Mouse (Mus musculus): ENCODE measurements at regions not wholly inside any gene's neighbourhood (a gene's known extent, or its start where the extent isn't known, plus 50 kb on each side); places are given as distances from the start of the nearest gene placed in this dataset.

GRCm38 (mm10) chr11:114416168-114416567 is 252.2 kb upstream of the Rpl38 start:
- Histone ChIP-seq H3K4me1 (ENCODE audit: insufficient read depth) (no peaks in the 10 kb centered on the region), H3K4me2 (no peak overlapping the region), H3K9me3 (ENCODE audit: low read depth, low read length) (no peaks in the 10 kb centered on the region), H3K9ac (no peak overlapping the region), H3K27me3 (ENCODE audit: insufficient read depth, low read length) (no peaks in the 10 kb centered on the region), H3K36me3 (ENCODE audit: insufficient read depth) (no peaks in the 10 kb centered on the region), H3K4me3 (ENCODE audit: low read depth, low read length) (no peak overlapping the region), H3K27ac (ENCODE audit: low read depth) (no peak overlapping the region)
- DNase-seq: peak; percentile 62
- no peak for TF ChIP-seq CTCF (IDR thresholded peaks at IDR 0.05; ENCODE audit: low read depth)
- WGBS: 39% methylated on average over 6 of the region's 6 CpGs
- no peak for ATAC-seq (ENCODE audit: insufficient read depth)

- Histone ChIP-seq H3K9ac (no peak overlapping the region), H3K4me1 (ENCODE audit: insufficient read depth) (no peaks in the 10 kb centered on the region), H3K27me3 (ENCODE audit: insufficient read depth, low read length) (no peaks in the 10 kb centered on the region), H3K9me3 (ENCODE audit: low read depth, low read length) (no peaks in the 10 kb centered on the region), H3K27ac (ENCODE audit: low read depth) (no peak overlapping the region), H3K36me3 (ENCODE audit: insufficient read depth) (no peaks in the 10 kb centered on the region), H3K4me2 (no peak overlapping the region), H3K4me3 (ENCODE audit: low read depth, low read length) (no peak overlapping the region)
- ATAC-seq (ENCODE audit: insufficient read depth): no peak
- 29% methylated on average over 4 of the region's 4 CpGs for WGBS
- no peak for TF ChIP-seq CTCF (IDR thresholded peaks at IDR 0.05; ENCODE audit: low read depth)
- DNase-seq: no peak
Measured at GRCm38 (mm10) chr11:114404401-114404800, 263.9 kb upstream of the Rpl38 start.

DNA sequence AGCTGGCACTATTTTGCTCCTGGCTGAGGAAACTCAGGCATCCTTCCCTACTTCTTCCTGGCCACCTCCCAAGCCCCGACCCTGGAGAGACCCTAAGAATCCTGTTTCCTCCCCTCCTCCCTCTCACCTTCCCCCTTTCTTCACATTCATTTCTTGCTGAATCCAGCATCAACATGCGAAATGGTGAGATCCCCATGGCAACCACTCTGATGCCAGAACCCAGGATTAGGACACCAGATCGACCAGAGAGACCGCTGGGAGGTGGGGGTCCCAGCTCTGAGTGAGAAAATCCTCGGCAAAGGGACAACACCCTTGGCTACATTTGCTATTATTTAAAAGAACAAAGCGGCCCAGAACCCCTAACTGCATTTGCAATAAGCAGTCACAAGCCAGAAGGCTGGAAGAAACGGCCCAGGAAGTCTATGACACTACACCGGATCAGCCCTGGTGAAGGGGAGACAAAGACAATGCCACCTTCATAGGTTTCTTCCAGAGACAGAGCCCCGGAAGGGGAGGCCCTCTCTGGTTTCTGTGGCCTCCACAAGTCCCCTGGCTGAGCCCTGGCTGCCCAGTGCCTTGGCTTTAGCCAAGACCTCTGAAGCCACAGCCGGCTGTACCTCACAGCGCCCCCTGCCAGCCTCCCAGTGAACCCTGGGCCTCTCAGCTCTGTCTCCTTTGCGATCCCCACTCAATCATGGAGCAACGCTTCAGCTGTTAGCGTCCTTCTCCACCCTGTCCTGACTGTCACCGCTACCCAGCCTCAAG is 265.6 kb upstream of the Rpl38 start:
- Histone ChIP-seq H3K27ac (ENCODE audit: low read depth) (no peak overlapping the region), H3K4me2 (no peak overlapping the region), H3K4me1 (ENCODE audit: insufficient read depth) (no peaks in the 10 kb centered on the region), H3K27me3 (ENCODE audit: insufficient read depth, low read length) (no peaks in the 10 kb centered on the region), H3K9ac (no peak overlapping the region), H3K9me3 (ENCODE audit: low read depth, low read length) (no peaks in the 10 kb centered on the region), H3K36me3 (ENCODE audit: insufficient read depth) (no peaks in the 10 kb centered on the region), H3K4me3 (ENCODE audit: low read depth, low read length) (no peak overlapping the region)
- 34% methylated on average over 15 of the region's 15 CpGs for WGBS
- peak; percentile 57 for DNase-seq
- ATAC-seq (ENCODE audit: insufficient read depth): no peak; the same call in 1 of the 2 replicates
- TF ChIP-seq CTCF (IDR thresholded peaks at IDR 0.05; ENCODE audit: low read depth): peak; percentile 53

GRCm38 (mm10) chr11:114400701-114401100 is 267.6 kb upstream of the Rpl38 start:
- H3K4me2 ChIP-seq: no peak overlapping the region
- H3K9ac ChIP-seq: no peak overlapping the region
- DNase-seq: peak; percentile 34
- H3K27me3 ChIP-seq (ENCODE audit: insufficient read depth, low read length): no peaks in the 10 kb centered on the region; the same call in 1 of the 2 replicates
- peak; percentile 64 for TF ChIP-seq CTCF (IDR thresholded peaks at IDR 0.05; ENCODE audit: low read depth)
- no peaks in the 10 kb centered on the region for H3K9me3 ChIP-seq (ENCODE audit: low read depth, low read length)
- no peaks in the 10 kb centered on the region for H3K36me3 ChIP-seq (ENCODE audit: insufficient read depth)
- no peak for ATAC-seq (ENCODE audit: insufficient read depth)
- no peak overlapping the region for H3K27ac ChIP-seq (ENCODE audit: low read depth)
- no peak overlapping the region for H3K4me3 ChIP-seq (ENCODE audit: low read depth, low read length)
- H3K4me1 ChIP-seq (ENCODE audit: insufficient read depth): no peaks in the 10 kb centered on the region
- 61% methylated on average over 5 of the region's 5 CpGs for WGBS

GRCm38 (mm10) chr11:114392161-114392560 is 276.2 kb upstream of the Rpl38 start:
- H3K27me3 ChIP-seq (ENCODE audit: insufficient read depth, low read length): peaks cover 5% of the 10 kb centered on the region
- no peak for ATAC-seq (ENCODE audit: insufficient read depth)
- TF ChIP-seq CTCF (IDR thresholded peaks at IDR 0.05; ENCODE audit: low read depth): no peak

GRCm38 (mm10) chr11:114391553-114391952 is 276.8 kb upstream of the Rpl38 start:
- no peak for DNase-seq
- Histone ChIP-seq H3K27me3 (ENCODE audit: insufficient read depth, low read length) (peaks cover 5% of the 10 kb centered on the region), H3K4me1 (ENCODE audit: insufficient read depth) (no peaks in the 10 kb centered on the region), H3K4me3 (ENCODE audit: low read depth, low read length) (no peak overlapping the region), H3K9me3 (ENCODE audit: low read depth, low read length) (no peaks in the 10 kb centered on the region), H3K4me2 (no peak overlapping the region), H3K36me3 (ENCODE audit: insufficient read depth) (no peaks in the 10 kb centered on the region), H3K27ac (ENCODE audit: low read depth) (no peak overlapping the region), H3K9ac (no peak overlapping the region)
- 46% methylated on average over 6 of the region's 6 CpGs for WGBS
- ATAC-seq (ENCODE audit: insufficient read depth): no peak
- TF ChIP-seq CTCF (IDR thresholded peaks at IDR 0.05; ENCODE audit: low read depth): no peak

More at GRCm38 (mm10) chr11:114392161-114392560, 276.2 kb upstream of the Rpl38 start:
- Histone ChIP-seq H3K9ac (no peak overlapping the region), H3K27ac (ENCODE audit: low read depth) (no peak overlapping the region), H3K4me1 (ENCODE audit: insufficient read depth) (no peaks in the 10 kb centered on the region), H3K36me3 (ENCODE audit: insufficient read depth) (no peaks in the 10 kb centered on the region), H3K4me3 (ENCODE audit: low read depth, low read length) (no peak overlapping the region), H3K9me3 (ENCODE audit: low read depth, low read length) (no peaks in the 10 kb centered on the region), H3K4me2 (no peak overlapping the region)
- no peak for DNase-seq
- 62% methylated on average over 10 of the region's 10 CpGs for WGBS

- Histone ChIP-seq H3K4me3 (ENCODE audit: low read depth, low read length) (no peak overlapping the region), H3K27ac (ENCODE audit: low read depth) (no peak overlapping the region), H3K27me3 (ENCODE audit: insufficient read depth, low read length) (peaks cover 7% of the 10 kb centered on the region), H3K9ac (no peak overlapping the region), H3K9me3 (ENCODE audit: low read depth, low read length) (no peaks in the 10 kb centered on the region), H3K36me3 (ENCODE audit: insufficient read depth) (no peaks in the 10 kb centered on the region), H3K4me2 (no peak overlapping the region), H3K4me1 (ENCODE audit: insufficient read depth) (no peaks in the 10 kb centered on the region)
- 82% methylated on average over 2 of the region's 2 CpGs for WGBS
- TF ChIP-seq CTCF (IDR thresholded peaks at IDR 0.05; ENCODE audit: low read depth): no peak
- no peak for DNase-seq
- no peak for ATAC-seq (ENCODE audit: insufficient read depth)
Measured at GRCm38 (mm10) chr11:114387091-114387490, 281.2 kb upstream of the Rpl38 start.

Measured in lung, embryonic 14.5 days (tissue).